Mouse (Mus musculus) midbrain, embryonic 12.5 days (tissue): ENCODE results near the gene Vmn1r212. TPM values are rescaled to one million over a fixed set of nuclear protein-coding genes. Genes with fewer than 3 reads are reported as not detected.
"Not testable (repeated sequence)": the region's sequence is repeated elsewhere in the genome, so short reads cannot be mapped to it uniquely, and the experiment has no call there.

Experiments used
- ATAC-seq: fragments of 200-750 bp; cut with Nextera tagmentation; 2 replicates; pipeline ENCODE4 v1.8.0; 2017; ENCODE audit warnings: low read depth, moderate TSS enrichment, moderate library complexity; ENCODE audit not compliant: low FRiP score
- H3K27ac ChIP-seq: fragments of 300-500 bp; sonication (generic); replicated peaks from 2 replicates; pipeline ENCODE4 v1.5.1; 2016; ENCODE audit warnings: mild to moderate bottlenecking
- H3K27me3 ChIP-seq: fragments of 300-500 bp; sonication (generic); 2 replicates; pipeline ENCODE4 v1.6.1; 2016; ENCODE audit warnings: mild to moderate bottlenecking
- H3K36me3 ChIP-seq: fragments of 300-500 bp; sonication (generic); 2 replicates; pipeline ENCODE4 v1.6.1; 2016
- H3K4me1 ChIP-seq: fragments of 300-500 bp; sonication (generic); 2 replicates; pipeline ENCODE4 v1.6.1; 2016
- H3K4me2 ChIP-seq: fragments of 300-500 bp; sonication (generic); replicated peaks from 2 replicates; pipeline ENCODE4 v1.6.1; 2016; ENCODE audit warnings: mild to moderate bottlenecking, moderate library complexity
- H3K4me3 ChIP-seq: fragments of 300-500 bp; sonication (generic); 2 replicates; pipeline ENCODE4 v1.5.1; 2016; ENCODE audit warnings: mild to moderate bottlenecking
- H3K9ac ChIP-seq: fragments of 300-500 bp; sonication (generic); replicated peaks from 2 replicates; pipeline ENCODE4 v1.6.1; 2016; ENCODE audit warnings: mild to moderate bottlenecking, moderate library complexity
- H3K9me3 ChIP-seq: fragments of 300-500 bp; sonication (generic); 2 replicates; pipeline ENCODE4 v1.6.1; 2016; ENCODE audit warnings: mild to moderate bottlenecking
- WGBS: fragments of 180-500 bp; shearing (Covaris S2); methylation state at CpG from one replicate; pipeline ENCODE4 v1.1.7; 2016; 5-methylcytosine and 5-hydroxymethylcytosine counted together
- polyA plus RNA-seq: library from polyadenylated mRNA; unstranded; fragments of >200 nt; fragmentation: Nextera tagmentation; extraction: Ambion mirVana; gene quantifications from 2 replicates; pipeline ENCODE4 v1.2.1, GENCODE M21; 2016

Gene Vmn1r212
- polyA plus RNA-seq = not detected in 2 replicates

GRCm38 (mm10) chr13:22884105-22884504 is at the start of gene Vmn1r212:
Vmn1r212 (minus strand) TSS chr13:22884205.
- WGBS = 90% methylated on average over 4 of the region's 4 CpGs
- Histone ChIP-seq H3K36me3 (no peaks in the 10 kb centered on the region), H3K27me3 (no peaks in the 10 kb centered on the region), H3K9me3 (no peaks in the 10 kb centered on the region), H3K4me3 (no peak within 1 kb of the TSS), H3K9ac (no peak within 1 kb of the TSS), H3K27ac (no peak within 1 kb of the TSS), H3K4me1 (no peaks in the 10 kb centered on the region), H3K4me2 (no peak within 1 kb of the TSS)
- ATAC-seq = no peak

GRCm38 (mm10) chr13:22879257-22879656 is 4.7 kb downstream of the Vmn1r212 start:
- no peak overlapping the region for H3K4me2 ChIP-seq
- no peaks in the 10 kb centered on the region for H3K9me3 ChIP-seq
- no peak overlapping the region for H3K9ac ChIP-seq
- no peak overlapping the region for H3K4me3 ChIP-seq
- 100% methylated on average over 1 of the region's 1 CpGs for WGBS
- no peak overlapping the region for H3K27ac ChIP-seq
- no peak for ATAC-seq
- no peaks in the 10 kb centered on the region for H3K4me1 ChIP-seq
- H3K36me3 ChIP-seq = no peaks in the 10 kb centered on the region
- H3K27me3 ChIP-seq = no peaks in the 10 kb centered on the region

- no peak within 1 kb of the TSS for H3K4me2 ChIP-seq
- H3K9me3 ChIP-seq = no peaks in the 10 kb centered on the region
- H3K4me1 ChIP-seq = no peaks in the 10 kb centered on the region
- H3K4me3 ChIP-seq = no peak within 1 kb of the TSS
- no peaks in the 10 kb centered on the region for H3K36me3 ChIP-seq
- ATAC-seq = no peak
- no peaks in the 10 kb centered on the region for H3K27me3 ChIP-seq
- H3K9ac ChIP-seq = no peak within 1 kb of the TSS
- 79% methylated on average over 1 of the region's 1 CpGs for WGBS
- no peak within 1 kb of the TSS for H3K27ac ChIP-seq
These were observed 26.5 kb downstream of the Vmn1r212 start, which contains the start of gene Vmn1r211 for GRCm38 (mm10) chr13:22857461-22857860. Vmn1r211 (minus strand) TSS chr13:22857561.

- Histone ChIP-seq H3K36me3 (no peaks in the 10 kb centered on the region), H3K27ac (no peak overlapping the region), H3K9me3 (no peaks in the 10 kb centered on the region), H3K4me2 (no peak overlapping the region), H3K4me1 (no peaks in the 10 kb centered on the region), H3K27me3 (no peaks in the 10 kb centered on the region), H3K4me3 (no peak overlapping the region), H3K9ac (no peak overlapping the region)
- no peak for ATAC-seq
- 79% methylated on average over 4 of the region's 4 CpGs for WGBS
These were observed 29.2 kb downstream of the Vmn1r212 start for GRCm38 (mm10) chr13:22854760-22855159.

- Histone ChIP-seq H3K4me3 (no peak overlapping the region), H3K9ac (no peak overlapping the region), H3K36me3 (no peaks in the 10 kb centered on the region), H3K27me3 (no peaks in the 10 kb centered on the region), H3K4me1 (no peaks in the 10 kb centered on the region), H3K9me3 (no peaks in the 10 kb centered on the region), H3K27ac (no peak overlapping the region), H3K4me2 (no peak overlapping the region)
- WGBS = 78% methylated on average over 1 of the region's 1 CpGs
- no peak for ATAC-seq
These were observed 37.2 kb downstream of the Vmn1r212 start for GRCm38 (mm10) chr13:22846798-22847197.

GRCm38 (mm10) chr13:22844304-22844703 is 39.7 kb downstream of the Vmn1r212 start:
- H3K4me2 ChIP-seq, H3K36me3 ChIP-seq, H3K9ac ChIP-seq, H3K9me3 ChIP-seq, H3K27me3 ChIP-seq, H3K4me3 ChIP-seq, H3K27ac ChIP-seq, H3K4me1 ChIP-seq, ATAC-seq: not testable (repeated sequence)
- 42% methylated on average over 3 of the region's 3 CpGs for WGBS

Other genes starting within 250 kb of the Vmn1r212 start
- gene Vmn1r207-ps, start 154.6 kb downstream of the Vmn1r212 start, polyA plus RNA-seq = not detected in 2 replicates
- gene Vmn1r208, start 106.8 kb downstream of the Vmn1r212 start, polyA plus RNA-seq = not detected in 2 replicates
- not detected in 2 replicates for gene Vmn1r209, start 74.5 kb downstream of the Vmn1r212 start, polyA plus RNA-seq
- gene Vmn1r210, start 52.9 kb downstream of the Vmn1r212 start, polyA plus RNA-seq = not detected in 2 replicates
- not detected in 2 replicates for gene Vmn1r211, start 26.6 kb downstream of the Vmn1r212 start, polyA plus RNA-seq
- not detected in 2 replicates for gene Vmn1r213, start 123.5 kb upstream of the Vmn1r212 start, polyA plus RNA-seq
- gene Vmn1r214, start 146.2 kb upstream of the Vmn1r212 start, polyA plus RNA-seq = not detected in 2 replicates
- gene Vmn1r215, start 183.8 kb upstream of the Vmn1r212 start, polyA plus RNA-seq = not detected in 2 replicates
- not detected in 2 replicates for gene Vmn1r217, start 234.0 kb upstream of the Vmn1r212 start, polyA plus RNA-seq
- gene Vmn1r218, start 248.9 kb upstream of the Vmn1r212 start, polyA plus RNA-seq = not detected in 2 replicates